Mouse (Mus musculus) fat pad, adult 2 months (tissue): ENCODE measurements around the gene Gatad1.
A peak's percentile ranks its signal among the peaks of the same experiment; 100 is the strongest.
"Not testable (repeated sequence)": the region's sequence is repeated elsewhere in the genome, so short reads cannot be mapped to it uniquely, and the experiment has no call there.

Experiments
- DNase-seq: peaks from one replicate; pipeline ENCODE4 v3.0.0-alpha.2; 2011; ENCODE audit warnings: low read depth, low spot score; ENCODE audit errors: extremely low read depth

The Gatad1 gene

DNA sequence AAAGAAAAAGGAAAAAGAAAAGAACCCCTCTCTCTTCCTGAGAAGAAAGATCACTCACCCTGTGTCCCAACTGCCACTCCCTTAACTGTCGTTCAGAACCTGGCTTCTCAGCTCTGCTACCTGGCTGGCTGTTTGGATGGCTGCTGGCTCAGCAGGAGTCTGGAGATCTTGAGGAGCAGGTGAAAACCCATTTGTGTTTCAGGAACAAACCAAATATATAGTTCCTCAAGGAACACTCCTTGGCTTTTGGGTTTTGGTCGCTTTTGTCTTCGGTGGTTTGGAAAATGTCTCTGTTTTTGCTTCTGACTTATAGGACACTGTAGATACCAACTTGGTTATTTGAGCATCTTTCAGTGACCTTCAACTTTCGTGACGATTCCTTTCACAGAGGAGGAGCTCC, at the start of gene Gatad1:
Gene Gatad1, minus strand, starts transcription at position 101 of the 400 bp plus-strand sequence.
- no peak for DNase-seq

DNA sequence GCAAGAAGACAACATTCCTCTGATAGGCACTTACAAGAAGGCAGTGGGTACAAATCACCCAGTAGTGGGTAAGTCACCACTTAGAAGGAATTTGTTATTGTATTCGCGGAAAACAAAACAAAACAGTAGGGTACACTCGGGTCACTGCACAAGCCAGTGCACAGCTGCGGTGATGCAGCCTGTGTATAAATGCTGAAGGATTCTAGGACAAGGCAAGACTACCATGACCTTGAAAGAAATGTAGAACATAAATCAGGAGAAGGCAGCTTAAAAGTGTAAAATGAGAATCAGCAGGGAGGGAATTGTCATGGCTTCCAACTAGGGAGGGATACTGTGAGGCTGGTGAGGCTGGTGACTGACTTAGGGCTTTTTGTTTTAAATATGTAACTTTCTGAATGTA, 45.2 kb upstream of the Gatad1 start:
- no peak for DNase-seq

DNA sequence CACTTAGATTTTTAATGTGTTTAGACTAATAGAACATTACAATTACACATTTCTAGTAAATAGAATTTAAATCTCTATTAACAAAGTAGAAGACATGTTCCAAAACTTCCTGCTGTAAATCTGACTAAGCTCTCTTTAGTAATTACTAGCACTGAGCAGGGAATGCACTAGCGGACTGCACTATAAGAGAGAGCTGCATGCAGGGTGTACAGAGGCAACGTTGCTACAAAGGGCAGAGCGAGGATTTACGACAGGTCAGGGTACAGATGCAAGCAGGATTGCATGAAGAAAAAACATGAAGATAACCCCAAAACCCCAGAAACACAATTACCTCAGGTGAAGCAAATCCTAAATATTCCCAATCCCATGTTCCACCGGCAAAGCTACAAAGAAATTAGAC, 43.0 kb upstream of the Gatad1 start:
- DNase-seq, result no peak

DNA sequence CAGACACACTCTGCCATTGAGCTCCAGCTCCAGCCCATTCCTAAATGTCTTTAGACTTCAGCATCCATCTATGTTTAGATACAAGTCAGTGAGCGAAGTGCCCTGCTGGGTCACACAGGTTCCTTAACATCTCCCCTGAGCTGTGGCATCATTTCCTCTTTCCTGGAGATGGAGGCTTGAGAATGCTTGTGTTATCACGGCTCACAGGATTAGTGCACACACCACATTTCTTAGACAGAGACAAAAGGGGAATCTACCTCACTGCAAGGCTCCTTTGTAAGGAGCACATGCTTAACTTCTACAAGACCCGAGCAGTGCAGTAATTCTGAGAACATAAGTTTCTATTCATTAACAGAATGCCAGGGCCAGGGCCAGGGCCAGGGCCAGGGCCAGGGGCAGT, 39.0 kb upstream of the Gatad1 start:
- no peak for DNase-seq

DNA sequence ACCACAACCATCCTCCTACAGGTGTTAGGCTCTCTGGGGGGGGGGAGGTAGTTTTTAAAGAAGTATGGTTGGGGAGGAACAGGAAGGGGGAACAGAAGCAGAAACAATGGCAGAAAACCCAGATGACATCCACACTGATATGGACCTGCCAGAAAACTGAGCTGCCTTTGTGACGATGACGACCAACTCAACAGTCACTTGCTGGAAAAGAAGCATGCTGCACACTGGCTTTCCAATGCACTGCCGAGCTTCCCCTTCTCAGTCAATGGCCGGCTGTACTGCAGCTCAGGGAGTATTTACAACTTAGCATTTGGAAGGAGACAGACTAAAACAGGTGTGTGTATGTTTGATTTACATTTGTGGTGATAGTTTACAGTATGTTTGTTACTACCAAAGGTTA, 38.2 kb upstream of the Gatad1 start:
- DNase-seq, result no peak

DNA sequence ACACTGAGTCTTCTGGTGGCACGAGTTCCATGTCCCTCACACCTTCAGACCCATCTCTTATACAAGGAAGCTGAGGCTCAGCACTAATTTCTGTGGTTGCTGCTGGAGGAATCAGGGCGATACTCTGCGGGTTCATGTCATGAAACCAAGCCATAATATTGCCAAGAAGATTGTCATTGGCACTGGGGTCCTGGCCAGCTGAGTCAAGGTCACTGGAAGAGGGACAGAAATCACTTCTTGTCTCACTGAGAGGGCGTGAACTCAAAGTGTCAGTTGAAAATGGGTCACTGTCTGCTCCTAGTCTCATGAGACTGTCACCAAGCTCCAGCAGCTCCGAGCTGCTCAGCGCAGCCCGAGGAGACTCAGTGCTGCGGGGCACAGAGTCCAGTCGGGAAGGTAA, 36.0 kb upstream of the Gatad1 start:
- no peak for DNase-seq

DNA sequence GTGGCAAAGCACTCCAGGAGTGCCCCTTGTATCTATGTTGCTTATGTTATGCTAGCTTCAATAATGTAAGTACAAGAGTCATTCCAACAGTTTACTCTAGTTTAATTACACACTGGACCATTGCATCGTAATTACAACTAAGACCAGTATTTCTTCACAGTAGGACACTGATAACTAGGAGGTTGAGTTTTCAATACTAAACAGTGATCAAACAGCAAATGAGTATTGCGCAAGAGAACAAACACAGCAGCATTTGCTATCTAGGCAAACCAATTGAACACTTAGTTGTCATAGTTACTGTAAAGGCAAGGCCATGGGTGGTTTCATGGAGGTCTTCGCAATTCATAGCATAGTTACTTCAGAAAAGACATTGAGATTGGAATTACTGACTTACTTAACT, 34.3 kb upstream of the Gatad1 start:
- no peak for DNase-seq

DNA sequence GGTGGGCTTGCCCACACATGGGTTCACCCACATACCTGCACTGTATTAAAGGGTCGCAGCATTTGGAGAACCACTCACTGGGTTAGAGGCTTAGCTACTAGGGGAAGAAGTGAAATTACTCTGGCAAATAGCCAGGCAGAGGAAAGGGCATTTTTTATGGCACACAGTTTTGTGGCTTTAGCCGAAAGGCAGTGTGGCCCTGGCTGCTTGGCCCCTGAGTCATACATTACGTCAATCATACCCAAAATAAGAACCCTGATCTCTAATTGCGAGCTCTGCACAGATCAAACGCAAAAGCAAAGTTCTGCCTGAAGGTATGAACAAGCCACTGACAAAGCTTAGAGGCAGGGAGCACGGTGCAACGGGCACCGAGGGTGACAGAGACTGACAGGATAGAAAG, 31.3 kb upstream of the Gatad1 start:
- DNase-seq, result no peak

DNA sequence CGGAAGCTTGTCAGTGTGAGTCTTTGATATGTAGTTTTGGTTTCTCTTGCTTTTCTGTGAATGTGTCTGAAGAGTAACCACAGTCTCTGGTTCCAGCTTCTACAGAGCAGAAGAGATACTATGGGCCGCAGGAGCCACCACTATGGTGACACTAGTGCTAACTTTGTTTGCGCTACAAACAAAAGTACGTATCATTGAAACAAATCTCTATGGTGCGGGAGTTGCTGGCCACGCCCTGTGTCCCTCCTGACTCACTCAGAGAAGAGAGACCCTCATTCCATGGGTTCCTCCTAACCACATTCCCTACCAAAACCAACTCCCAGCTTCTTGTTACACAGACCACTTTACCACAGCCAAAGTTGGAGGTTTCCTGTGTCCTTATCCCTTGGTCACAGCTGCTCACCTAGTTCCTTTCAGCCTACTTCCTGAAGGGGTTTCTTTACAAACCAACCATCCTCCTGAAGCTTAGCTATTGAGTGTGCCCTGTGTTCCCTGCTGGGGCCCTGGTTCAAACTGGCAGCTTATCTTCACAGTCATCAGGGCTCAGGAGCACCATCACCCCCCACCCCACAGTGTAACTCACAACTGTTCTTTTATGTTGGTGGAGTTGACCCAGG, 13.1 kb upstream of the Gatad1 start:
- DNase-seq, result no peak

DNA sequence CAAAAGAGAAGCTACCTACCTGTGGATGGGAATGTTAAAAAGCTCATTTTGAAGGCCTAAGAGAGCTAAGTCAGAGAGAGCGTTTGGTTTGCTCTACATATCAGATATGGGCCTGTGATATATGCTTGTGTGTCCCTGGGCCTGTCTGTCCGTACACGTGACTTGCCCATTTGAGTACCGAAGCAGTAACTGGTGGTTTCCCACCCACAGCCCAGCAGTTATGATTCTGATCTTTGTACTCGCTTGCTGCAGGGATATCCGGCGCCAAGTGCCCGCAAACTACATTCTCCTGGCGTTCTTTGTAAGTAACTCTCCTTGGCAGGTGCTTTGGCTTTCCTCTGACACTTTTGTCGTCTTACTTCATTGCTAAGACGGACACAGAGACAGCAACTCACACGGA, 9.6 kb upstream of the Gatad1 start:
- no peak for DNase-seq

DNA sequence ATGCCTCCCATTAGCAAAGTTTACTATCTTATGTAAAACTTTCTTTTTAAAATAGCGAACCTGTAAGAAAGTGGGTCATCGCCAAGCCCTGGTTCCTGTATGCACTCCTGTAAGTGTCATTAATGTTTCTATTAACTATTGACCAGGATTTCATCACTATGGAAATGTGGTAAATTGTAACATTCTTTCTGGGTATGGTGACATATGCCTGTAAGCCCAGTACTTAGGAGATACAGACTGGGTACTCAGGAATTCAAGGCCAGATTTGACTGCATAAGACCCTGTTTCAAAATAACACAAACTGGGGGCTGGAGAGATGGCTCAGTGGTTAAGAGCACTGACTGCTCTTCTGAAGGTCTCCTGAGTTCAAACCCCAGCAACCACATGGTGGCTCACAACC, 8.2 kb upstream of the Gatad1 start:
- DNase-seq, result no peak

DNA sequence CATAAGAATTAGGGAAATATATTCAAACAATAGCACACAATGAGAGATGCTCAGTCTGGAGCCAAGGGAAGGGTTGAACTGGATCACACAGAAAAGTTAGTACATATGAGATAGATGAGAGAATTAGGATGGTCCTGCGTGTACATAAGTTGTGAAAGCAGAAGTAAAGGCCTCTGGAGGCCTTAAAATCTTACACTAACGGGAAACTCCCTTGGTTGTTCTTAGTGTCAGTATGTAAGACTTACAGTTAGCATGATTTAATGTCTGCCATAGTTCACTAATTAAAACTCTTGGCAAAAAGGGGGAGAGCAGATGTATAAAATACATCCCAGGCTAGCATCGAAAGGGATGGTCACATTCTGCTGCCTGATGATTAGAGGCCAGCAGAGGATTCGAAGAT, 3.2 kb downstream of the Gatad1 start:
- no peak for DNase-seq

DNA sequence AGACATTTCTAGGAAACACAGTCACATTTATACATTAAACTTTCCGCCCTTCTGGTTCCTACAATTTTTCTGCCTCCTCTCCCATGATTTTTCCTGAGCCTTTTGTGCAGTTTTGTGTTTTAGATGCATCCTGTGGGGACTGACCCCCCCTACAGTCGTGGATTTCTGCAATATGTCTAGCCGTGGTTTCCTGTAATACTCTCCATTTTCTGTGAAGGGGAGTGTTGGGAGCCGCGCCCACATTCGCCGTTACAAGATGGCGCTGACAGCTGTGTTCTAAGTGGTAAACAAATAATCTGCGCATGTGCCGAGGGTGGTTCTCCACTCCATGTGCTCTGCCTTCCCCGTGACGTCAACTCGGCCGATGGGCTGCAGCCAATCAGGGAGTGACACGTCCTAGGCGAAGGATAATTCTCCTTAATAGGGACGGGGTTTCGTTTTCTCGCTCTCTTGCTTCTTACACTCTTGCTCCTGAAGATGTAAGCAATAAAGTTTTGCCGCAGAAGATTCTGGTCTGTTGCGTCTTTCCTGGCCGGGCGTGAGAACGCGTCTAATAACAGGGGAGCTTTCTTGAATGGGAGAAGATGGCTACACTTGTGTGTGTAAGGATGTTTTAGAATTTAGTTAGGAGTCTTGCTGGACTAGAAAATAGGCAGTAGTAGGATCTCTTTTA, 3.9 kb downstream of the Gatad1 start:
- not testable (repeated sequence) for DNase-seq

DNA sequence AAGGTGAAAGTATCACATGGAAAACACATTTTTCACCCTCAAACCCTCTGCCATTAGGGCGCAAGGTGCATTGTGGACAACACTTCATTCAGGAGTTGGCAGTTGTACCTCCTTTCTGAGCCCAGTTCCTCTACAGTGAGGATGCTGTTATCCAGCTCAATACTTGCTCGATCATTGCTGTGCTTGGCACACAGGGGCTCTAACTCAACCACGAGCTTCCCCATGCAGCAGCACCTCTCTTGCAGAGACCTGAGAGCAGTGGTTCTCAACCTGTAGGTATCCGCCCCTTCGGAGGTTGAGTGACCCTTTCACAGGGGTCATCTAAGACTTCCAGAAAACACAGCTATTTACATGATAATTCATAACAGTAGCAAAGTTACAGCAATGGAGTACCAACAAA, 5.4 kb downstream of the Gatad1 start:
- DNase-seq, result no peak

DNA sequence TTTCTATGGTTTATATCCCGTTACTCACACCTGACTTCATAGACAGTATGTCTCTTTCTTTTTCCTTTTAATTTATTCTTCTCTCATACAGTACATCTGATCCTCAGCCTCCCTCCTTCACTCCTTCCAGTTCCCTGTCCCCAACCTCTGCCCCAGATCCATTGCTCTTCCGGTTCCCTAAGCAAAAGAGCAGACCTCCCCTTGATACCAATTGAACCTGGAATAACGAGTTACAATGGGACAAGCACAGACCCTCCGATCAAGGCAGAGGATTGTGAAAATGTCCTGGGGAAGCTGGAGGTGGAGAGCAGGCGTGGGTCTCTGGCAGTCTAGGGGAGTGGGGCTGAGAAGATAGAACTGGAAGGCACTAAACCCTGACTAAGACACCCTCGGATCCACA, 6.1 kb downstream of the Gatad1 start, which contains the start of gene Tmbim7:
Gene Tmbim7, plus strand, starts transcription at position 301 of the 400 bp plus-strand sequence.
- DNase-seq, result no peak

DNA sequence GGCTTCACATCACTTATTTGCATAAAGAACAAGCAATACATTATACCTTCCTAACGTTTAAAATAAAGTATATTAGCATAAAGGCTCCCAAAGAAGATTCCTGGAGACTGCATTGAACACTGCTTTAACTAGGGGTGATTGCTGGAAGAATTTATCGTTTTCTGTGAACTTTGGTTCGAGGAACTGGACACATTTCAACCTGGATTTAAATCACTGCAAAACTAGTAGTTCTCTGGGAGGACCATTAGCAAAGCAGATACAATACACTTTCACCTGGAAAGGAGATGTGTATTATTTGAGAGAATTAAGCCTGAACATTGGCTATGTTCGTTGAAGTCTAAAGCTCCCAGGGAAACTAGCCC, 8.2 kb downstream of the Gatad1 start:
- DNase-seq, result no peak

DNA sequence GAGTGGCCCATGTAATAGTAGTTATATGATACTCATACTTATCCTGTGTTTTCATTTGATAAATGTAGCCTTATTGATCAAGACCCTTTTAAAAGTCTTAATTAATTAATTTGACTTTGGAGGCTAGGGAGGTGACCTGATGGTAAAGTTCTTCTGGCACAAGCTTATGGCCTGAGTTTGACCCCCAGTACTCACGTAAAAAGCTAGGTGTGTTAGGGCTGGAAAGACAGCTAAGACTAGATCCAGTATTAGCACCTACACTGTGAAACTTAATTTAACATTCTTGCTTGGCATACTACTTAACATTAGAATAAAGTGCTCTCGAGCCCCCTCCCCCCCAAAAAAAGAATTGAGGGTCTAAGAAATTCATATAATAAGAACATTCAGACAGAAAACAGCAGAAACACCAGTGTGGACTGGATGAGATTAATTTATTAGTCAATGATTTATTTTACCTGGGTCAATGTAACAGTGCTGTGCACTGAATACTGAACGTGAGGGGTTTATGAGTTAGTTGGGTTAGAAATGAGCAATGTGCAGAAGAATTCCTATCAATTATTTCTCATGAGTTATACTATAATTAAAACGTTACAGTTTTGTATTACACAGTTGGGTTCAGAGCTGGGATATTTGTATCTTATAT, 8.7 kb downstream of the Gatad1 start:
- DNase-seq, result no peak

DNA sequence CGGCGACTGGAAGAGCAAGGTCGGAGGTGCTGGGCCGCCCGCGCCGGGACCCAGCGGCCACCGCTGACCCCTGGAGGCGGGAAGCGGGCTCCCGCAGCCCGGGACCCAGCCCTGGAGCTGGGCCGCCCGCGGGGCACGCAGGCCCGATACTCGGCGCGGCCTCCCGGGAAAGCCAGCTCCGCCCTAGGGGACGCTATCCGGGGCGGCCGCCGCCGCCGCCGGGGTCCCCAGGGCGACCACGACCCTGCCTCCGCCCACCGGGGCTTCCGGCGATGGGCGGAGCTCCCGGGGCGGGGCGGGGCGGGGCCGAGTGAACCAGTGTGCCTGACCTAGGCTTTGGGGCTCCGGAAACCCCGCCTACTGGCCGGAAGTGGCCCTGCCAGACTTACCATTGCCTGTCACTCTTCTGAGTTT, 9.3 kb downstream of the Gatad1 start:
- no peak for DNase-seq

DNA sequence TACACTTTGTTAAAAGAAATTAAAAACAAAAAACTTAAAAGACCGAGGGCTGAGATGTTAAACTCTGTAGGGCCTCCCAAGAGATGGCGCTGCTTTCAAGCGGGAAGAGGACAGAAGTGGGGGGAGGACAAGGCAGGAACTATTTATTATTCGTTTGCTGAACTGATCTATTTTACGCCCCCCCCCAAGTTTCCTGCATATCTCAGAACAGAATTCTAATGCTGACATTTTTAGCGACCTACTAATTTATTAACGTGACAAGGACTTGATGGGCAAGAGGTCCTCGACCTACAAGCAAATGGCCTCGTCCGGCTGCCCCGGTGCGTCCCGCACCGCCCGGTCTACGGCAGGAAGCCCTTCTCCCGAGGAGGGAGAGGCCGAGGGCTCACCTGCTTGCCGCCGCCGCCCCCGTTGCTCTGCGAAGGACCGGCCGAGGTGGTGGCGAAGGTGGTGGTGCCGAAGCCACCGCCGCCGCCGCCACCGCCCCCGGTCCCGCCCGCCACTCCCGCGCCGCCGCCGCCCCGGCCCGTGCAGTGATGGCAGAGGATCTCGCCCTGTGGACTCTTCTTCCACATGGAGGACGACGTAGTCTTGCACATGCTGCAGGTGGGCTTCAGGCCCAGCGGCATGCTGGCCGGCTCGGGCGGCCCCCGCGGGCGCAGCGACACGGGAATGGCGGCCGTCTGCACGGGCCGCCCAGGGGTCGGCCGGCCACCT, 9.8 kb downstream of the Gatad1 start:
- peak; percentile 21 for DNase-seq

DNA sequence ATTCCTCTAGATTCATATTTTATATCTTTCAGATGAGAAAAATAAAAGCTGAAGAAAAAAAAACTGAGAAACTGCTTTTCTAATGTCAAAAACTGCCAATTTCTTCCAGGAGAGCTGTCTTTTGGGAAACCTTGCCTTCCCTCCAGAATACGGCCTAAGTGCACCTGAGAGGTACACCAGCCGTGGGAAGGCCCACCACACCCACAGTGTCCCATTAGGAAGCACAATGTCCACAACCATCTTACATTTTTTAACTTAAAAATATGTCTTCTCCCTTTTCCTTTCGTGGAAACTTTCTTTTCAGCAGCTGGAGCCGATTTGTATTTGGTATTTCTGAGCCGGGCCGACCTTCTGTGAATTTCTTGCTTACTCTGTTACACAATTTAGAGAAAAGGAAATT, 10.4 kb downstream of the Gatad1 start:
- no peak for DNase-seq

DNA sequence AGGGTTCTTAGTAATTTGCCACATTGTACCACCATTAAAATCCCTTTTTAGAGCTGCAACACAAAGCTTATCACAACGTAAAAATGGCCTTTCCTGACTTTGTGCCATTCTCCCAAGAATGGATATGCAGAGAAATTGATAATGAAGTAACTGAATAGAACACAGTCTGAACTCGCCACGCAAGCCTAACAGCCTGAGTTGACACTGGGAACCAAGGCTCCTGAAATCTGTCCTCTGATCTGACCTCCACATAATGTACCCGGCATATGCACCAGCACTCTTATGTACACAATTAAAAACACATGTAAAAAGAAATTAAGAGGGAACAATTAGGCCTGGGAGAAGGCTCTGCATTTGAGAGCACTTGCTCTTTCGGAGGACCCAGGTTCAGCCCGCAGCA, 11.7 kb downstream of the Gatad1 start:
- no peak for DNase-seq

DNA sequence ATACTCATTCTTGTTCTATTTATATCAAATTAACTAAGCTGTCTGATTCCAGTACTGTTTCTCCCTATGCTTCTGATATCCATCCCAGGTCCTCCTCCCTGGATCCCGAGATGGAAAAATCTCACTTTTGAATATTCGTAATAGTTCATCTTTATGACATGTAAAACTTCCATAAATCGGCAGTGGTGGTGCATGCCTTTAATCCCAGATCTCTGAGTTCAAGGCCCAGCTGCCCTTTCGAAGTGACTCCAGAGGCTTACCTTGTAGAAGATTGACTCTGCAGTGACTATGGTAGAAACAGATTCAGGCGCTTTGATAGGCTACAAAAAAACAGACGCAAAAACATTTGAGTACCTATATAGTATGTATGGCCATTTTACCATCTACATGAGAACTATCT, 12.4 kb downstream of the Gatad1 start:
- DNase-seq, result no peak
